Comparison of ENCODE assay signal across 8 mouse cellular contexts in the genomic region with DNA sequence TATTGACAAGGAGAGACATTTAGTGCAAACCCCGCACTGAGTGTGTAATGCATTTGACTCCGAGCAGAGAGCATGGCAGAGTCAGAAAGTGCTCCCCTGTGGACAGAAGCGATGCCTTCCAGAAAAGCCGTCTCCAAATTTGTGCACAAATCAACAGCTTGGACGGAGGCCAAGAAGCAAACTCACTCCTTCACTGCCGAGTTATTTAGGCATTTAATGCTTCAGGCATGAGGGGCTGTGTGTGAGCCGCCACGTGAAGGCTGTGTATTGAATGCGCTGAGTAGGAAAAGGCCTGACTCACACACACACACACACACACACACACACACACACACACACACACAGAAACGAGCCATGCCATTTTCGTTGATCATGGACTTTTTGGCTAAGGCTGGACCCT.
DNase-seq lines count a peak whose midpoint lies in the region; ATAC-seq and TF ChIP-seq lines count a peak whose summit lies in the region.
"Had no signal": no experiment of that assay in that cellular context is flagged by ENCODE, and none has a peak within 500 bp of the region (broad histone marks: within the 10 kb centered on the region; RNA-seq: fewer than 3 reads in every experiment).

No protein-coding gene starts in this region.

- H3K4me2 ChIP-seq in limb, embryonic 12.5 days: no peak overlapping the region
- no peak overlapping the region for H3K4me2 ChIP-seq in hindbrain, postnatal 0 days (ENCODE audit: low read depth, low read length)
- H3K4me2 ChIP-seq in neural tube, embryonic 14.5 days (ENCODE audit: low read depth, low read length): no peak overlapping the region
- H3K4me2 ChIP-seq: liver, embryonic 15.5 days had no signal

- H3K9ac ChIP-seq in limb, embryonic 12.5 days (replicated peaks): no peak overlapping the region
- H3K9ac ChIP-seq in hindbrain, postnatal 0 days (replicated peaks; ENCODE audit: low read length): no peak overlapping the region
- H3K9ac ChIP-seq in neural tube, embryonic 14.5 days (replicated peaks; ENCODE audit: low read depth, low read length): no peak overlapping the region
- H3K9ac ChIP-seq: liver, embryonic 15.5 days had no signal

- no peaks in the 10 kb centered on the region for H3K9me3 ChIP-seq in limb, embryonic 12.5 days
- H3K9me3 ChIP-seq in limb, embryonic 10.5 days (replicated peaks): no peaks in the 10 kb centered on the region
- H3K9me3 ChIP-seq in hindbrain, postnatal 0 days (ENCODE audit: low read length): no peaks in the 10 kb centered on the region
- H3K9me3 ChIP-seq in neural tube, embryonic 14.5 days (ENCODE audit: control insufficient read depth, low read length): no peaks in the 10 kb centered on the region
- H3K9me3 ChIP-seq: liver, embryonic 15.5 days had no signal

- peak overlapping the region; percentile 72 for H3K27ac ChIP-seq in limb, embryonic 12.5 days
- H3K27ac ChIP-seq in limb, embryonic 10.5 days: no peak overlapping the region
- no peak overlapping the region for H3K27ac ChIP-seq in hindbrain, postnatal 0 days
- H3K27ac ChIP-seq in neural tube, embryonic 14.5 days (ENCODE audit: low read depth, low read length): no peak overlapping the region
- H3K27ac ChIP-seq: liver, embryonic 15.5 days had no signal

- no peak for DNase-seq in limb, embryonic 10.5 days (ENCODE audit: low spot score)
- peak; percentile 77 for DNase-seq in adrenal gland, postnatal 14 days
- peak; percentile 92 to 93 for DNase-seq in cerebellum, postnatal 10 days
- peak; percentile 91 for DNase-seq in hindbrain, postnatal 0 days (ENCODE audit: low spot score)

- TF ChIP-seq CTCF in hindbrain, postnatal 0 days (IDR thresholded peaks at IDR 0.05; ENCODE audit: low read depth): 0 out of 2 replicates have a peak, but pooled peaks have one; percentile 17

- ATAC-seq in limb, embryonic 12.5 days (ENCODE audit: insufficient number of reproducible peaks, insufficient read depth, low FRiP score, low TSS enrichment, low read depth): peak; percentile 63; the same call in 1 of the 2 replicates
- peak; percentile 67; the same call in 1 of the 2 replicates for ATAC-seq in hindbrain, postnatal 0 days
- peak; percentile 49; the same call in 1 of the 2 replicates for ATAC-seq in neural tube, embryonic 14.5 days (ENCODE audit: low read depth)
- no peak for ATAC-seq in inflammation-experienced regulatory T-cells, adult 6 months

- peaks cover 19% of the 10 kb centered on the region for H3K4me1 ChIP-seq in limb, embryonic 12.5 days (replicated peaks)
- H3K4me1 ChIP-seq in limb, embryonic 10.5 days: peaks cover 5% of the 10 kb centered on the region; the same call in 1 of the 2 replicates
- no peaks in the 10 kb centered on the region; the same call in 1 of the 2 replicates for H3K4me1 ChIP-seq in hindbrain, postnatal 0 days (ENCODE audit: insufficient read depth, low read length)
- no peaks in the 10 kb centered on the region for H3K4me1 ChIP-seq in neural tube, embryonic 14.5 days (ENCODE audit: control insufficient read depth, insufficient read depth, low read length)
- H3K4me1 ChIP-seq: liver, embryonic 15.5 days had no signal

- H3K4me3 ChIP-seq in limb, embryonic 12.5 days (replicated peaks): no peak overlapping the region
- H3K4me3 ChIP-seq in limb, embryonic 10.5 days: no peak overlapping the region
- no peak overlapping the region for H3K4me3 ChIP-seq in hindbrain, postnatal 0 days (ENCODE audit: low read length)
- H3K4me3 ChIP-seq in neural tube, embryonic 14.5 days (ENCODE audit: low read depth, low read length): no peak overlapping the region
- H3K4me3 ChIP-seq: liver, embryonic 15.5 days had no signal

- H3K27me3 ChIP-seq in limb, embryonic 12.5 days: no peaks in the 10 kb centered on the region
- H3K27me3 ChIP-seq in limb, embryonic 10.5 days (ENCODE audit: low read depth, poor library complexity, severe bottlenecking): no peaks in the 10 kb centered on the region
- no peaks in the 10 kb centered on the region for H3K27me3 ChIP-seq in hindbrain, postnatal 0 days (ENCODE audit: insufficient read depth, low read length)
- no peaks in the 10 kb centered on the region for H3K27me3 ChIP-seq in neural tube, embryonic 14.5 days (ENCODE audit: control insufficient read depth, insufficient read depth, low read length)
- H3K27me3 ChIP-seq: liver, embryonic 15.5 days had no signal

- H3K36me3 ChIP-seq in limb, embryonic 12.5 days: no peaks in the 10 kb centered on the region
- no peaks in the 10 kb centered on the region for H3K36me3 ChIP-seq in limb, embryonic 10.5 days
- H3K36me3 ChIP-seq in hindbrain, postnatal 0 days (ENCODE audit: insufficient read depth, low read length): no peaks in the 10 kb centered on the region
- no peaks in the 10 kb centered on the region for H3K36me3 ChIP-seq in neural tube, embryonic 14.5 days (ENCODE audit: control insufficient read depth, insufficient read depth, low read length)
- H3K36me3 ChIP-seq: liver, embryonic 15.5 days had no signal

- WGBS in limb, embryonic 12.5 days: 35% methylated on average over 11 of the region's 11 CpGs
- WGBS in limb, embryonic 10.5 days: 89% methylated on average over 11 of the region's 11 CpGs
- 13% methylated on average over 11 of the region's 11 CpGs for WGBS in hindbrain, postnatal 0 days
- 23% methylated on average over 11 of the region's 11 CpGs for WGBS in neural tube, embryonic 14.5 days
